Mouse (Mus musculus) CD4-positive, CD25-positive, alpha-beta regulatory T cell (primary cell): ENCODE data around the gene Terf2ip. TPM values are rescaled to one million over a fixed set of nuclear protein-coding genes. Genes with fewer than 3 reads are reported as not detected.

Source experiments
- polyA plus RNA-seq: library from polyadenylated mRNA; unstranded; fragments of 100-300 nt; shearing (Covaris generic); gene quantifications from one replicate; pipeline ENCODE4 v1.2.1, GENCODE M21; 2017

The Terf2ip gene
- polyA plus RNA-seq, result 32.7 TPM

GRCm38 (mm10) chr8:112010997-112011815 is at the start of gene Terf2ip, which contains the start of gene Kars:
Gene Terf2ip, plus strand, starts transcription at chr8:112011398.
Gene Kars, minus strand, starts transcription at chr8:112011323.

GRCm38 (mm10) chr8:111992013-111992702 is 19.0 kb upstream of the Terf2ip start, which contains the start of gene Adat1:
Gene Adat1, minus strand, starts transcription at chr8:111992302.

GRCm38 (mm10) chr8:112014936-112015335 is 3.7 kb downstream of the Terf2ip start, which contains the start of gene Gm6793:
Gene Gm6793, minus strand, starts transcription at chr8:112015036.

Other genes starting within 250 kb of the Terf2ip start
- gene Cfdp1, start 157.1 kb upstream of the Terf2ip start, polyA plus RNA-seq, result 113 TPM
- gene Tmem170, start 134.6 kb upstream of the Terf2ip start, polyA plus RNA-seq, result 0.96 TPM
- not detected for gene Chst5, start 101.0 kb upstream of the Terf2ip start, polyA plus RNA-seq
- gene Tmem231, start 77.5 kb upstream of the Terf2ip start, polyA plus RNA-seq, result 2.2 TPM
- 279 TPM for gene Gabarapl2, start 70.7 kb upstream of the Terf2ip start, polyA plus RNA-seq
- gene Adat1, start 19.1 kb upstream of the Terf2ip start, polyA plus RNA-seq, result 9.7 TPM
- gene Kars, start 75 bp upstream of the Terf2ip start, polyA plus RNA-seq, result 100 TPM
- gene Gm6793, start 3.6 kb downstream of the Terf2ip start, polyA plus RNA-seq, result 2.1 TPM